Mouse (Mus musculus): Measurements from ENCODE around the gene Asic2. TPM values are rescaled to one million over a fixed set of nuclear protein-coding genes. Genes with fewer than 3 reads are reported as not detected.

Asic2 gene
- polyA plus RNA-seq, 1 experiment from 2014 or later = 17.8 TPM

DNA sequence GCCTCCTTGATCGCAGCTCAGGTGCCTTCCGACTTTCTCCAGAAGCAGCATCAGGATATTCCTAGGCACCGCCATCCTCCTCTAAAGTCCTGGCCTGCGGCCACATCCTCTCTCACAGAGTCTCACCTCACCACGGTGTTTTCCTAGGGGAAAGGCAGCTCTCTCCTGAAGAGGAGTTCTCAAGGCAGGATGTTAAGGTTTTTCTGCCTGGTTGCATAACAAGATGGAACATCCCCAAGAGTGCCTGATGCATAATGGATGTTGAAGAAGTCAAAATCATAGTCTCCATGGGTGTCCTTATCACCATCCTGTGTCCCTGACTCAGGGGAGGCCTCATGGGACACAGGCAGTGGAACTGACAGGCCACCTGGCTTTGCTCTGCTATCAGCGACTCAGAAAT is 1060.4 kb downstream of the Asic2 start:
- no peaks in the 10 kb centered on the region for H3K27me3 ChIP-seq (replicated peaks; ENCODE audit: control insufficient read depth, insufficient read depth, low read length)
- no peak for ATAC-seq
- no peak overlapping the region for H3K4me3 ChIP-seq (ENCODE audit: low read length)
- WGBS = 93% methylated on average over 6 of the region's 6 CpGs
- H3K36me3 ChIP-seq (ENCODE audit: control insufficient read depth, insufficient read depth, low read length) = no peaks in the 10 kb centered on the region
- no peaks in the 10 kb centered on the region for H3K9me3 ChIP-seq (ENCODE audit: control insufficient read depth, low read length)
- H3K9ac ChIP-seq (ENCODE audit: low read depth, low read length) = no peak overlapping the region
- no peaks in the 10 kb centered on the region for H3K4me1 ChIP-seq (ENCODE audit: control insufficient read depth, insufficient read depth, low read depth, low read length)
- no peak overlapping the region for H3K27ac ChIP-seq (ENCODE audit: low read depth, low read length)
- H3K4me2 ChIP-seq (ENCODE audit: low read length) = no peak overlapping the region

DNA sequence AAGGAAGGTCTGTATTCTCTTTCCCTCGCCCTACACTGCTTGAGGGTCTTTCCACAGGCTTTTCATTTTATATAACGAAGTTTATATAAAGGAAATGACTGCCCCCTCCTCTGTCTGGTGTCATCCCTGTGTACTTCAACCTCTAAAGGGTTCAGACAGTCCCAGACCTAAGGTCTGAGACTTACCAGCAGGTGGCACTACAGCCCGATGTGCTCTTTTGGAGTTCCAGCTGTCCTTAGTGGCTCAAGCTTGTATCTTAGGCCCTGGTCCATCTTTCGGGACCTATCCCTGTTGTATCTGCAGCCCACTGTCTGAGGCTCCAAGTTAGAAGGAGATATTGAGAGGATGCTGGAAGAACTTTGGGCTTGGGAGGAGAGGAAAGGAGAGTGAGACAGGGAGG is 1061.8 kb downstream of the Asic2 start:
- Histone ChIP-seq H3K27ac (ENCODE audit: low read depth, low read length) (no peak overlapping the region), H3K9me3 (ENCODE audit: control insufficient read depth, low read length) (no peaks in the 10 kb centered on the region), H3K36me3 (ENCODE audit: control insufficient read depth, insufficient read depth, low read length) (no peaks in the 10 kb centered on the region), H3K4me2 (ENCODE audit: low read length) (no peak overlapping the region), H3K27me3 (replicated peaks; ENCODE audit: control insufficient read depth, insufficient read depth, low read length) (no peaks in the 10 kb centered on the region), H3K4me3 (ENCODE audit: low read length) (no peak overlapping the region), H3K9ac (ENCODE audit: low read depth, low read length) (no peak overlapping the region), H3K4me1 (ENCODE audit: control insufficient read depth, insufficient read depth, low read depth, low read length) (no peaks in the 10 kb centered on the region)
- ATAC-seq = no peak
- 33% methylated on average over 4 of the region's 4 CpGs for WGBS

DNA sequence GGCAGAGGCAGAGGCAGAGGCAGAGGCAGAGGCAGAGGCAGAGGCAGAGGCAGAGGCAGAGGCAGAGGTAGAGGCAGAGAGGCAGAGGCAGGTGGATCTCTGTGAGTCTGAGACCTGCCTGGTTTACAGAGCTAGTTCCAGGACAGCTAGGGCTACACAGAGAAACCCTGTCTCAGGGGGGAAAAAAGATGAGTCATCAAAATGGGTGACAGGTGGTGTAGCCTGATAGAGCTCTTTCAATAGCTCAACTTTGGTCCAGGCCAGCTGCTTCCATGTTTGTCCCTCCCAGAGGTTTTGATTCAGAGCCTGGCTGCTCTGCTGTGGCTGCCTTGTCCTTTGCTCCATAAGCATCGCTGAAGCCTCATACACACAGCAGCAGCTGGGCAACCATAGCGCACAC is 1063.7 kb downstream of the Asic2 start:
- H3K9ac ChIP-seq (ENCODE audit: low read depth, low read length) = no peak overlapping the region
- H3K36me3 ChIP-seq (ENCODE audit: control insufficient read depth, insufficient read depth, low read length) = no peaks in the 10 kb centered on the region
- no peak for ATAC-seq
- no peaks in the 10 kb centered on the region for H3K9me3 ChIP-seq (ENCODE audit: control insufficient read depth, low read length)
- H3K27me3 ChIP-seq (replicated peaks; ENCODE audit: control insufficient read depth, insufficient read depth, low read length) = no peaks in the 10 kb centered on the region
- no peak overlapping the region for H3K4me2 ChIP-seq (ENCODE audit: low read length)
- 47% methylated on average over 2 of the region's 2 CpGs for WGBS
- H3K27ac ChIP-seq (ENCODE audit: low read depth, low read length) = no peak overlapping the region
- H3K4me1 ChIP-seq (ENCODE audit: control insufficient read depth, insufficient read depth, low read depth, low read length) = no peaks in the 10 kb centered on the region
- no peak overlapping the region for H3K4me3 ChIP-seq (ENCODE audit: low read length)

DNA sequence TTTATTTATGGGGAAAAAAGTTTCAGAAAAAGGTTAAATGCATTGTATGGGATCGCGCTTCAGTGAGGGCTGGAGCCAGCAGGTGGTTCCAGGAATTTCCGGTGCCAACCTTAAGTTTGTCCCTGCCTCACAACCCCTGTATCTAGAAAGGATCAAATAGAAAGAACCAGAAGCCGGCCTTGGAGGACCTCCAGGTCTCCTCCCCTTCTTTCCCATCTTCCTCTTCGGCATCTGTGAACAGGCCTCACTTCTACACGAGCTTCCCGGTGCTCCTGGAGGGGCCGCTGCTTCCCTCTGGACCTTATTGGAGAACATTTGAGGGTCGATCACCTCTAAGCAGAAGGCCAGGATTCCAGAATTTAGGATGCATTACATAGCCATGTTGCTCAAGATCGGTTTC is 1064.8 kb downstream of the Asic2 start:
- H3K27ac ChIP-seq (ENCODE audit: low read depth, low read length) = no peak overlapping the region
- no peak for ATAC-seq
- WGBS = 86% methylated on average over 10 of the region's 10 CpGs
- no peak overlapping the region for H3K4me2 ChIP-seq (ENCODE audit: low read length)
- no peaks in the 10 kb centered on the region for H3K27me3 ChIP-seq (replicated peaks; ENCODE audit: control insufficient read depth, insufficient read depth, low read length)
- H3K4me1 ChIP-seq (ENCODE audit: control insufficient read depth, insufficient read depth, low read depth, low read length) = no peaks in the 10 kb centered on the region
- H3K9me3 ChIP-seq (ENCODE audit: control insufficient read depth, low read length) = no peaks in the 10 kb centered on the region
- no peaks in the 10 kb centered on the region for H3K36me3 ChIP-seq (ENCODE audit: control insufficient read depth, insufficient read depth, low read length)
- no peak overlapping the region for H3K4me3 ChIP-seq (ENCODE audit: low read length)
- no peak overlapping the region for H3K9ac ChIP-seq (ENCODE audit: low read depth, low read length)

DNA sequence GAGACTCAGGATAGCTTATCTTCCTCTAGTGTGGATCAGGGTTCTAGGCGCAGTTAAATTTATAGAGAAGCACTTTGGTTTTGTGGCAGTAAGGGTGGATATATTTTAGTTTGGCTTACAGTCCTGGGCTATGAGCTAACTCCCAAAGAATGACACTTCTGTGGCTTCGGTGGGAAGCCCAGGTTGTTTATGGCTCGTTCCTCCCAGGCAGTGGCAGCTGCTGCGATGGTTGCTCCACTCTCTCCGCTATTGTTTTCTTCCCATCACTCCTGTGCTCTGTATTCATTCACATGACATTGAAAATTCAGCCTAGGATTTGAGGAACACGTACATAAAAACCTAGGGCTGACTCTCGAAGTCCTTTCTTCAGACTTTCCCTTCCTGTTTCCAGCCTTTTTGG is 1065.6 kb downstream of the Asic2 start:
- 47% methylated on average over 7 of the region's 7 CpGs for whole genome bisulfite sequencing
- H3K4me1 ChIP-seq (ENCODE audit: control insufficient read depth, insufficient read depth, low read depth, low read length) = no peaks in the 10 kb centered on the region
- H3K9ac ChIP-seq (ENCODE audit: low read depth, low read length) = no peak overlapping the region
- no peaks in the 10 kb centered on the region for H3K36me3 ChIP-seq (ENCODE audit: control insufficient read depth, insufficient read depth, low read length)
- no peaks in the 10 kb centered on the region for H3K9me3 ChIP-seq (ENCODE audit: control insufficient read depth, low read length)
- H3K4me2 ChIP-seq (ENCODE audit: low read length) = no peak overlapping the region
- H3K27ac ChIP-seq (ENCODE audit: low read depth, low read length) = no peak overlapping the region
- no peak overlapping the region for H3K4me3 ChIP-seq (ENCODE audit: low read length)
- H3K27me3 ChIP-seq (replicated peaks; ENCODE audit: control insufficient read depth, insufficient read depth, low read length) = no peaks in the 10 kb centered on the region
- no peak for ATAC-seq

DNA sequence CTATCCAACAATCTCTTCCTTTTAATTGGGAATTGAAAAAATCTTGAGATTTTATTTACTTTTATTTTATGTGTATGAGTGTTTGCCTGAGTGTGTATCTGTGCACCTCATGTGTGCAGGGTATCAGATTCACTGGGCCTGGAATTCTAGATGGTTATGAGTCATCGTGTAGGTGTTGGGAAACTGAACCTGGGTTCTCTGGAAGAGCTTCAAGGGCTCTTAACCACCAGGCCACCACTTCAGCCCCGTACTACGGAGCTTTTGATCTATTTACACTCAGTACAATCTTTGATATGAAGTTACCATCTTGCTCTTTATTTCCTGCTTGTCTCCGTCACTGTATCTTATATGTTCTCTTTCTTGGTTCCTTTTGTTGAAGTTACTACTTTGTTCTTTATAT is 1067.7 kb downstream of the Asic2 start:
- Histone ChIP-seq H3K27ac (ENCODE audit: low read depth, low read length) (no peak overlapping the region), H3K27me3 (replicated peaks; ENCODE audit: control insufficient read depth, insufficient read depth, low read length) (no peaks in the 10 kb centered on the region), H3K36me3 (ENCODE audit: control insufficient read depth, insufficient read depth, low read length) (no peaks in the 10 kb centered on the region), H3K9me3 (ENCODE audit: control insufficient read depth, low read length) (no peaks in the 10 kb centered on the region), H3K4me3 (ENCODE audit: low read length) (no peak overlapping the region), H3K4me2 (ENCODE audit: low read length) (no peak overlapping the region), H3K9ac (ENCODE audit: low read depth, low read length) (no peak overlapping the region), H3K4me1 (ENCODE audit: control insufficient read depth, insufficient read depth, low read depth, low read length) (no peaks in the 10 kb centered on the region)
- no peak for ATAC-seq
- WGBS = 92% methylated on average over 4 of the region's 4 CpGs

DNA sequence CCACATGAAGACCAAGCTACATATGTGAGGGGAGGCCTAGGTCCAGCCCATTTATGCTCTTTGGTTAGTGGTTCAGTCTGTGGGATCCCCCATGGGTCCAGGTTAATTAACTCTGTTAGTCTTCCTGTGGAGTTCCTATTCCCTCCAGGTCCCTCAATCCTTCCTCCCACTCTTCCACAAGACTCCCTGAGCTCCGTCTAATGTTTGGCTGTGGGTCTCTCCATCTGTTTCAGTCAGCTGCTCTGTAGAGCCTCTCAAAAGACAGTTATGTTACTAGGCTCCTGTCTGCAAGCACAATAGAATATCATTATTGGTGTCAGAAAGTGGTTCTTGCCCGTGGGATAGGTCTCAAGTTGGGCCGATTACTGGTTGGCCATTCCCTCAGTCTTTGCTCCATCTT is 1072.4 kb downstream of the Asic2 start:
- Histone ChIP-seq H3K36me3 (ENCODE audit: control insufficient read depth, insufficient read depth, low read length) (no peaks in the 10 kb centered on the region), H3K4me2 (ENCODE audit: low read length) (no peak overlapping the region), H3K9ac (ENCODE audit: low read depth, low read length) (no peak overlapping the region), H3K9me3 (ENCODE audit: control insufficient read depth, low read length) (no peaks in the 10 kb centered on the region), H3K27me3 (replicated peaks; ENCODE audit: control insufficient read depth, insufficient read depth, low read length) (no peaks in the 10 kb centered on the region), H3K4me3 (ENCODE audit: low read length) (no peak overlapping the region), H3K4me1 (ENCODE audit: control insufficient read depth, insufficient read depth, low read depth, low read length) (no peaks in the 10 kb centered on the region), H3K27ac (ENCODE audit: low read depth, low read length) (no peak overlapping the region)
- no peak for ATAC-seq
- 89% methylated on average over 3 of the region's 3 CpGs for WGBS

DNA sequence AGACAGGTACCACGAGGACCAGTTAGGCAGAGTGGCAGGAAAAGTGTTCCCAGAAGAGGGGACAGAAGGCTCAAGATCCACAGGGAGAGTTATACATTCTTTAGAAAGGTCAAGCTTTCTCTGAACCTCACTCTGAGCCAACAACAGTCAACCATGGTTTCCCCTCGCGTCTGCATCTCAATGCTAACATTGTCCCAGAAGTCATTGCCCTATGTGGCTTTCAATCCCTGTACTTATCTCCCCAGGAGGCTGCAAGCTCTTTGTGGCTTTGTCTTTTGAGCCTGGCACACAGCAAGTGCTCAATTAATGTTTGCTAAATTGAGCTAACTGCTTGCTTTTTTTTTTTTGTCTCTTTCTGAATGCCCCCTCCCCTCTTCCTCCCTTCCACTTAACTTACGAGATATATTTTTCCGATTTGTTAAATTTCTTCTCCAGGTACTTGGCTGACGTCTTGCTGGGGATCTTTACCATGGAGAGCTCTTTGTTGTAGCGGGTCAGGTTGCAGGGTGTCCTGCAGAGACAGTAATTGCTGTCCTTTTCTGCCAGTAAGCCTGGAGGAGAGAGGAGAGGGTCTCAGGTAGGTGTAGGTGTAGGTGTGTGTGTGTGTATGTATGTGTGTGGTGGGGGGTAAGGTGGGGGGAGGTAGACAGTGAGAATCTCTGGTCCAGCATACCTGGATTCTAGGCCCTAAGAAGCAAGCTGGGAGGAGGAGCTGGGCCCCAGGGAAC is 1078.8 kb downstream of the Asic2 start:
- no peaks in the 10 kb centered on the region for H3K9me3 ChIP-seq (ENCODE audit: control insufficient read depth, low read length)

DNA sequence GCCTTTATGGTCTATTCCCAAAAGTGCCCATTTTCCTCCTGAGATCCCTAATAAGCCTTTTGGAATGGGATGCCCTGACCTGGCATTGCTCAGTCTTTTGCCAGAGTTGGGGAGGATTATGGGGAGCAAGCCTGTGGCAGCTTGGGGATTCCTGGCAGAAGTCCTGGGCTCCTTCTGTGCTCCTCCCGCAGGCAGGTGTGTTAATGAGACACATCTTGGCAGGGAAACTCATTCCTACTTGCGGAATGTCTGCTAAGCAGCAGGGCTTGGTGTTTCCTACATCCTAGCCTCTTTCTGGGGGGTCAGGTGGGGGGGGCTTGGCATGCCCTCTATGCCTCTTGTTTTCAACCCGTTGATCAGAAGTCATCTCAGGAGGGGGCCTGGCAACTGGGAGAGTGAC is 1081.2 kb downstream of the Asic2 start:
- H3K36me3 ChIP-seq (ENCODE audit: control insufficient read depth, insufficient read depth, low read length) = no peaks in the 10 kb centered on the region
- ATAC-seq = no peak
- no peaks in the 10 kb centered on the region for H3K27me3 ChIP-seq (replicated peaks; ENCODE audit: control insufficient read depth, insufficient read depth, low read length)
- WGBS = 54% methylated on average over 3 of the region's 3 CpGs
- H3K4me2 ChIP-seq (ENCODE audit: low read length) = no peak overlapping the region
- H3K9ac ChIP-seq (ENCODE audit: low read depth, low read length) = no peak overlapping the region
- H3K4me3 ChIP-seq (ENCODE audit: low read length) = no peak overlapping the region
- no peaks in the 10 kb centered on the region for H3K4me1 ChIP-seq (ENCODE audit: control insufficient read depth, insufficient read depth, low read depth, low read length)
- no peak overlapping the region for H3K27ac ChIP-seq (ENCODE audit: low read depth, low read length)
- no peaks in the 10 kb centered on the region for H3K9me3 ChIP-seq (ENCODE audit: control insufficient read depth, low read length)

More for the DNA sequence above, 1078.8 kb downstream of the Asic2 start:
- Histone ChIP-seq H3K27ac (ENCODE audit: low read depth, low read length) (no peak overlapping the region), H3K4me2 (ENCODE audit: low read length) (no peak overlapping the region), H3K4me1 (ENCODE audit: control insufficient read depth, insufficient read depth, low read depth, low read length) (no peaks in the 10 kb centered on the region), H3K9ac (ENCODE audit: low read depth, low read length) (no peak overlapping the region), H3K27me3 (replicated peaks; ENCODE audit: control insufficient read depth, insufficient read depth, low read length) (no peaks in the 10 kb centered on the region), H3K4me3 (ENCODE audit: low read length) (no peak overlapping the region), H3K36me3 (ENCODE audit: control insufficient read depth, insufficient read depth, low read length) (no peaks in the 10 kb centered on the region)
- WGBS = 14% methylated on average over 7 of the region's 7 CpGs
- ATAC-seq = no peak

DNA sequence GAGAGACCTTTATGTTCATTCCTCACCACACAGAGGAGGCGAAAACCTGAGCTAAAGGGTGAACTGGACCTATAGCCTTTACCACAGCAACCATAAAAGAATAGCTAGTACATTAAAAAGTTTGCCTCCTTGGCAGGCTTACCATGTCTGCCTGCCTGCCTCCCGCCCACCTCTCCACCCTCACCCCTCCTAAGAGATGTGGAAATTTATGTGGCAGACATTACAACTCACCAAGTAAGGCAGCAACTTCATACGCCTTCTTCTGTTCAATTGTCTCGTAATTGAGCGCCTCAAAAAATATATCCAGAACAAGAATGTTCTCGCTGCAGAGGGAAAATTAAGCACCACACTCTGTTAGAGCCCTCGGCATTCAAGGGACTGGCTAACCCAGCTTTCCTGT is 1081.9 kb downstream of the Asic2 start:
- H3K27me3 ChIP-seq (replicated peaks; ENCODE audit: control insufficient read depth, insufficient read depth, low read length) = no peaks in the 10 kb centered on the region
- no peak for ATAC-seq
- no peak overlapping the region for H3K27ac ChIP-seq (ENCODE audit: low read depth, low read length)
- H3K36me3 ChIP-seq (ENCODE audit: control insufficient read depth, insufficient read depth, low read length) = no peaks in the 10 kb centered on the region
- H3K4me1 ChIP-seq (ENCODE audit: control insufficient read depth, insufficient read depth, low read depth, low read length) = no peaks in the 10 kb centered on the region
- no peak overlapping the region for H3K9ac ChIP-seq (ENCODE audit: low read depth, low read length)
- H3K4me3 ChIP-seq (ENCODE audit: low read length) = no peak overlapping the region
- H3K9me3 ChIP-seq (ENCODE audit: control insufficient read depth, low read length) = no peaks in the 10 kb centered on the region
- WGBS = 79% methylated on average over 7 of the region's 7 CpGs
- H3K4me2 ChIP-seq (ENCODE audit: low read length) = no peak overlapping the region
